Mouse (Mus musculus): ENCODE measurements around the gene Zfp213.
"Not testable (repeated sequence)": the region's sequence is repeated elsewhere in the genome, so short reads cannot be mapped to it uniquely, and the experiment has no call there.

Gene Zfp213

DNA sequence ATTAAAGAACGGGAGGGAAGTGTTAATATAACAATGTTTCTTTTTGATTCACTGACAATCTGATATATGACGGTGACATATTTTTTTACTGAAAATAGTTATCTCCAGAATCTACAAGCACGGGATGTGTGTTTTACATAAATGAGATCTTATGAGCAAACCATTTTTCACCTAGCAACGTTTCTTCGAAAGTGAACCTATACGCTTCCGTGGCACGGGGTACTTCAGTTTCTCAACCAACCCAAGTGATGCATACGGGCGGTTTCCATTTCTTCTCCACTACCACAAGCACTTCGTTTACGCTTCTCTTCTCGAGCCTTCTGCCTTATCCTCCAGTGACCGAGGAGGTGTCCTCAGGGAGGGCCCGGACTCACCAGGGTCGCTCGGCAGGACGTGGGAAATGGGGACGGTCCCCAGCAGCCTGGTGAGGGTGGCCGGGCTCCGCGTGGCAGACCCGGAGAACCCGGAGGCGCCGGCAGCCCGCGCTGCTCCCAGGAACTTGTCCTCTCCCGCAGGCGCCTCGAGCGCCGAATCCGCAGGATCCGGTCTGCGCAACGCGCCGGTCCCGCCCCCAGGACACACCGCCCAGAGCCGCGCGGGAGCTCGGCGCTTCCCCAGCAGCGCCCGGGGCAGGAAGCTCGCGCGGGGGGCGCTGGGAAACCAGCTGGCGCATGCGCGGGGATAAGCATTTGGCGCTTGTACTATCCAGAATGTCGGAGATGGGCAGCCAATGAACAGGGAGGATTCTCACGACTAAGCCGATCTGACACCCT, at the start of gene Zfp213:
Zfp213 (minus strand) TSS at position 644 of the 773 bp plus-strand sequence.
- peak; percentile 88 to 91 for DNase-seq

DNA sequence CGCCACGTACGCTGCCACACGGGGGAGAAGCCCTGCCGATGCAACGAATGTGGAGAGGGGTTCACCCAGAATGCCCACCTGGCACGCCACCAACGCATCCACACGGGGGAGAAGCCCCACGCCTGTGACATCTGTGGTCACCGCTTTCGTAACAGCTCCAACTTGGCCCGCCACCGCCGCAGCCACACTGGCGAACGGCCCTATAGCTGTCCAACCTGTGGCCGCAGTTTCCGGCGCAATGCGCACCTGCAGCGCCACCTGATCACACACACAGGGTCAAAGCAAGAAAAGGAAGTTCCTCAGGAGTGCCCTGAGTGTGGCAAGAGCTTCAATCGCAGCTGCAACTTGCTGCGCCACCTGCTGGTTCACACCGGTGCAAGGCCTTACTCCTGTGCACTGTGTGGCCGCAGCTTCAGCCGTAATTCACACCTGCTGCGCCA, 46.3 kb upstream of the Zfp213 start:
- peak; percentile 77 to 88 for DNase-seq

DNA sequence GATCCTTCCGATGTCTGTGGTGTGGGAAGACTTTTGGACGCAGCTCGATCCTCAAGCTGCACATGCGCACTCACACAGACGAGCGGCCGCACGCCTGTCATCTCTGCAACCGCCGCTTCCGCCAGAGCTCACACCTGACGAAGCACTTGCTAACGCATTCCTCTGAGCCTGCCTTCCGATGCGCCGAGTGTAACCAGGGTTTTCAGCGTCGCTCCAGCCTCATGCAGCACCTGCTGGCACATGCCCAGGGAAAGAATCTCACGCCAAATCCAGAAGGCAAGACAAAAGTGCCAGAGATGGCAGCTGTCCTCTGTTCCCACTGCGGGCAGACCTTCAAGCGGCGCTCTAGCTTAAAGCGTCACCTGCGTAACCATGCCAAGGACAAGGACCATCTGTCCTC, 45.6 kb upstream of the Zfp213 start:
- no peak for DNase-seq

DNA sequence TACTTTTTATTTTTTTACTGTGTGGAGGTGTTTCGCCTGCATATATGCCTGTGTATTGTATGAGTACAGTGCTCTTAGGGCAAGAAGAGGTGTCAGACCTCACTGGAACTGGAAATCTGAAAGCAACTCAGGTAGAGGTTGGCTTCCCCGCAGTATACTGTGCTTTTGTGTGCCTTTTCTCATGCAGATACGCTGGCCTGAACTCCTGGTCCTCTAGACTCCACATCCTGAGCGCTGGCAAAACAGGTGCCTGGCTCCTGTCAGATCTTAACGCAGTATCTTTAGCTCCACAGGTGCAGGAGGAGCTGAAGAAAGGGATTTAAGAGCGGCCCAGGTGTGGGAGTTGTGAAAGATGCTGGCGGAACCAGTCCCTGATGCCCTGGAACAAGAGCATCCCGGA, 41.2 kb upstream of the Zfp213 start:
- no peak for DNase-seq

DNA sequence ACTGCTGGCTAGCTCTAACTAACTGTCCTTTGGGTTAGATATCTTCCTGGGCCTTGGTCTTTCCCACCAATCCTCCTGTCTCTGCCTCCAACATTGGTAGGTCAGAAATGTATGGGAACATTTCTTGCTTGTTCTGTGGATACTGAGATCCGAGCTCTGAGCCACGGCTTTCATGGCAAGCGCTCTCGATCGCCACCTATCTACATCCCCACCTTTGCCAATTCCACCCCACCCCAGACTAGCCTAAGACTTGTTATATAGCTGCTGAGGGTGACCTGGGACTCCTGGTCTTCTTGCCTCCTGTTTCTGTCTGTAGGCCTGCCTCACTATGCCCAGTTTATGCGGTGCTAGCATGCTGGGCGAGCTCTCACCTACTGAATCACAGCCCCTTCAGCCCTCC, 40.4 kb upstream of the Zfp213 start:
- no peak for DNase-seq

DNA sequence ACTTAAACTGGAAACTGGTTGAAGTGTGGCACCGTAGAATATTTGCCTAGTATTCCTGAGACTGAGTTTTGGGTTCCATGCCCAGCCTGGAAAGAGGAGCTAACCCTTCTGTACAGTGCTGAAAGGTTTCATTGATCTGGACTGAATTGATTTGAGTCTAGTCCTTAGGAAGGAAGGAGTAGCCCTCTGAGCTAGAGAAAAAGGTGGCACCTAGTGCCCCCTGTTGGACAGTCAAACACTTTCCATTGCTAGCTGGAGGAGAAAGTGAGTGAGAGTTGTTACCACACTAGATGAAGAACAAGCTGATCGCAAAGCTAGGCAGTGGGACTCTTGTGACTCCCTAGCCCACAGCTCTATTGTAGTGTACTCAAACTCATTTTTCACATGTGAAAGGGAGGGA, 39.5 kb upstream of the Zfp213 start:
- no peak for DNase-seq

DNA sequence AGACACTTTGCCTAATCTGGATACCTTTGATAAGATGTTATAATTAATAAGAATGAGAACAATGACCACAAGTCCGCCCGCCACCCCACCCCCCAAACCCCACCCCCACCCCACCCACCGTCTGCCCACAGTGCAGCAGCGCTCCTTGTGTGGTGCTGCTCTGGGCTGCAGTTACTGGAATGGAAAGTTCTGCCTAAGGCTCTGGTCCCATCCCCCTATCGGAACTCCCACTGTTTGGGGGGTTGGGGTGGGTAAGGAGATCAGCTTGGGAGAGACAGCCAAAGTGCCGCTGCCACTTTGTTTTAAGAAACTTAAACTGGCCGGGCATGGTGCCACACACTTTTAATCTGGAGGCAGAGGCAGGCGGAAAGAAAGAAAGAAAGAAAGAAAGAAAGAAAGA, 39.0 kb upstream of the Zfp213 start:
- no peak for DNase-seq

DNA sequence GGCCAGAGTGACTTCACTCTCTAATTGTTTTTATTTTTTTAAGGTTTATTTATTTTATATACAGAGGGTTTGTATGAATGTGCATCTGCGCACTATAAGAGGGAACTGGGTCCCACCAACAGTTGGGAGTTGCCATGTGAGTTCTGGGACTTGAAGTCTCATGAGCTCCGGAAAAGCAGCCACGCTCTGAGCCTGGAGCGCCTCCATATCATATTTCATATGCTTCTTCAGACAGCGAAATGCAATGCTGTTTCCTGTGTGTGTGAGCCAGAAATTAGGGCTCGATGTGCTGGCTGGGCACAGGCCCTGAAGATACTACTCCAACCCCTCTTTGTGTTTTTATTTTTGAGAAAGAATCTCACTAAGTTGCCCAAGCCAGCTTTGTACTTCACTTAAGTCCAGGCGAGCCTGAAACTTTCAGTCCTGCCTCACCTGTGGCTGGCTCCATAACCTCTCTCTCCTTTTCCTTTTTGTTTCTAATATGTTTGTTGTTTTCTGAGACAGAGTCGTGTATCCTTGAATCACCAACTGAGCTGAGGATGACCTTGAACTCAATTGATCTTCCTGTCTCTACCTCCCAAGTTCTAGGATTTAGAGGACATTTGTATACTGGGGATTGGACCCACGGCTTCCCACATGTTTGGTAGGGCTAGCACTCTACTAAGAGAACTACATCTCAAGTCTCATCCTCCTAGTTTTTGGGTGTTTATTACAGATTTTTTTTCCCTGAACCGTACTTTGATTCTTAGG, 38.0 kb upstream of the Zfp213 start:
- DNase-seq = no peak

DNA sequence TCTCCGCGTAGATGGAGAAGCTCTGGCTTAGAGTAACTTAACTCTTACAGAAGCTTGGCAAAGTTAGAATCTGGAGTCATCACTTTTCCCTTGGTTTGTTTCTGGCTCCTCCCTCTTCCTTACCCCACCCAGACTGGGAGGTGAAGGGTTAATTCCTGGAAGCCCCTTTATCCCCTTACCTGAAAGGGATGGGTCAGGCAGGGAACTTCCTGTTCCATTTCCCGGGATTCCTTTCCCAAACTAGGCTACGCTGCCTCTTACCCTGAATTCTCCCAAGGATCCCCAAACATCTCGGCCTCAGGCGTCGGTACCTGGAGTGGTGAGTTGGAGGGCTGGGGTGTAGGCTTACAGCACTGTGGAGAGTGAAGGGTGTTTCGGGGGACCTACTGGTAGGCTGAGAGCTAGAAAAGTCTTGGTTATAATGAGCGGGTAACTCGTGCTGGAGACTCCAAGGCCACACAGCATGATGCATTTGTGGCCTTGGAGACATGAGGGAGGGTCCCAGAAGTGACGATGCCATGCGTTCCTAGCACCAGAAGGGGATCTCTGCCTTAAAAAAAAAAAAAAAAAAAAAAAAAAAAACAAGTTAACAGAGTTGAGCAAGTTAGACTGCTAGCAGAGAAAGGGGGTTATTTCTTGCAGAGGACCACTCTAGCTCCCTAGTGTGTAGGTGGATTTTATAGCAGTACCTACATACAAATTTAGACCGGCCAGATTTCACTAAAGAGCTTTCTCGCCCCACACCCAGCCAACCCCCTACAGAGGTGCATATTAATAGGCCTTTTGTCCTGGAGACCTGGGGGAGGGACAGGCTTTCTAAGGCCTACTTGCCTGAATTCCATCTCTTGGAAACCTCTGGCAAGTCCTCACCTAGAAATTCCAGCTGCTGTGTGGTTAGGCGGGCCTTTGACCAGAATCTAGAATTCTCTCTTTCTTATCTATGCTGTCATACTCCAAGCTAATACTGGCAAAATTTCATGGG, 36.9 kb upstream of the Zfp213 start, which contains the start of gene Zscan10:
Zscan10 (plus strand) TSS at position 216 of the 982 bp plus-strand sequence.
- no peak for DNase-seq

DNA sequence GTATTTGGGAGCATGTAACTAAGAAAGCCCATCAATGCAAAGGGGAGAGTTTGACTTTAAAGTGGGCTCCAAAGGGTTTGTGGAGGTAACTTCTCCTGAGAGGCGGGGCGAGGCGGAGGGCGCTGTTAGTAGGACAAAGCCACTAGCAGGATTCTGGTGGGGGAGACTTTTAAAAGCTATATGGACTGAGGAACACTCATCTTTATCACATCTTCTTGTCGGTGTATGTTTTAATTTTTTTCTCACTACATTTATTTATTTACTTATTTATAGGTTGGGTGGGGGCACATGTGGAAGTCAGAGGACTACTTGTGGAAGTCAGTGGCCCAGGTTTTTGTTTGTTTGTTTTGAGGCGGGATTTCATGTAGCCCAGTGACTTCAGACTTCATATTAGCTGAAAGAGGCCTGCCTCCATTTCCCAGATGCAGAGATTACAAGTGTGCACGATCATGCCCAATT, 35.6 kb upstream of the Zfp213 start:
- DNase-seq = no peak

DNA sequence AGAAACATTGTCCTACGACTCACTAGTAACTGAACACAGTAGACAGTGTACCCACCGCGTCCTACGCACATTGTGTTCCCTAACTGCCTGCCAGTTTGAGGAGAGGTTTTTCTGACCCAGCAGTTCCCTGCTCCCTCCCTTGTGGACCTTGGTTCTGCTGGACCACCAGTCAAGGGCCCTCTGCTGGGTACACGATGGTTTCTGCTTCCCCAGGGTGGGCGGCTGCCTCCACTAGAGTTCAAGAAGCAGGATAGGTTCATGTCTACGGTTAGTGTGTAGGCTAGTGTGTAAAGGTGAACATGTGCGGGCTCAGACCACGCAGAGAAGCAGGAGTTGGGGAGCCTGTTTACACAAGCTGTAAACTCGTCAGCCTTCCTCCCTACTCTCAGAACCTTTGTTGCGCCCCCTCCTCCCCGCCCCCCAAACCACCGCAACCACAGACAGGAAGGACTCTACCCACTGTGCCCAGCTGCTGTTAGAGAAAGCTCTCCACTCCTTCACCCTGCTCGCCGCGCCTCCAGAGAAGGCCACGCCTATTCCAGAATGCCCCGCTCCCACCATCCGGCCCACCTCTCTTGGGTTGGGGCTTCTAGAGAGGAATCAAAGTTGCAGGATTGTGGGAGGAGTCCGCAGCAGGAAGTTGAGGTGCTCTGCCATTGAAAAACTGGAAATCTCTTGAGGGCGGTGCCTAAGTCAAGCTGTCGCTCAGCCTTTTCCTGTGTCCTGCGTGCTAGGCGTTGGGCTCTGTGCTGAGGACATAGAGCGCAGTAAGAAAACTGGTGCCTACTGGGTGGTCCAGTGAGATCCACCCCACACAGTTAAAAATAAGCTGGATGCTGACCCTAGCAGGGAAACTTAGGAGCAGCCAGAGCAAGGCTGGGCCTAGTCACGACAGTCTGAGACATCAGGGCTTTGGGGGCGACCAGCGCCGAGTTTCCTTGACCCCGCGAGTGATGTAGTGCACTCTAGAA, 34.8 kb upstream of the Zfp213 start, which contains the start of gene Zfp13:
Zfp13 (minus strand) TSS at position 906 of the 971 bp plus-strand sequence.
- peak; percentile 69 to 75 for DNase-seq

DNA sequence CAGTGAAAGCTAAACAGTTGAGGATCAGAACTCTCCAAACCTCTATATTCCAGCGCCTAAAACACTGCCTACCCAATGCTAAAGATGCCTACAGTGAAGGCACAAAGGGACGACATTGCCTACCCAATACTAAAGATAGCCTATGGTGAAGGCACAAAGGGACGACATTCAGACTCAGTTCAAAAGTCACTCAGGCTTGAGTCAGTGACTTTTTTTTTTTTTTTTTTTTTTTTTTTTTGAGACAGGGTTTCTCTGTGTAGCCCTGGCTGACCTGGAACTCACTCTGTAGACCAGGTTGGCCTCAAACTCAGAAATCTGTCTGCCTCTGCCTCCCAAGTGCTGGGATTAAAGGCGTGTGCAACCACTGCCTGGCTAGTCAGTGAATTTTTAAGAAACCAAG, 31.1 kb upstream of the Zfp213 start:
- not testable (repeated sequence) for DNase-seq

DNA sequence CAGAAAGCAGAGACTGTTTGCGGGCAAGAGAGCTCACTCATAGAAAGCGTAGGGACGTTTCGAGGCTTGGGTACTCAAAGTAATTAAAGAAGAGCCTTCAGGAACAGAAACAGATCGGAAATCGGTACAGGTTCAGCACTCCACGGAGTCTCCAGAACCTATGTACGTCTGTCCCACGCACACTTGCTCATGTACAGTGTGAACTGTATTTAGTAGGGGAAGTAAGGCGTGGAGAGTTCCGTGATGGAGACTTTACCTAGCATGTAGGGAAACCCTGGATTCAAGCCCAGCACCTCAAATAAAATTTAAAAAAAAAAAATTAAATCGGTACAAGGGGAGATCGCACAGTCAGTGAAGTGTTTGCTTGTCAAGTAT, 28.9 kb upstream of the Zfp213 start:
- DNase-seq = no peak

DNA sequence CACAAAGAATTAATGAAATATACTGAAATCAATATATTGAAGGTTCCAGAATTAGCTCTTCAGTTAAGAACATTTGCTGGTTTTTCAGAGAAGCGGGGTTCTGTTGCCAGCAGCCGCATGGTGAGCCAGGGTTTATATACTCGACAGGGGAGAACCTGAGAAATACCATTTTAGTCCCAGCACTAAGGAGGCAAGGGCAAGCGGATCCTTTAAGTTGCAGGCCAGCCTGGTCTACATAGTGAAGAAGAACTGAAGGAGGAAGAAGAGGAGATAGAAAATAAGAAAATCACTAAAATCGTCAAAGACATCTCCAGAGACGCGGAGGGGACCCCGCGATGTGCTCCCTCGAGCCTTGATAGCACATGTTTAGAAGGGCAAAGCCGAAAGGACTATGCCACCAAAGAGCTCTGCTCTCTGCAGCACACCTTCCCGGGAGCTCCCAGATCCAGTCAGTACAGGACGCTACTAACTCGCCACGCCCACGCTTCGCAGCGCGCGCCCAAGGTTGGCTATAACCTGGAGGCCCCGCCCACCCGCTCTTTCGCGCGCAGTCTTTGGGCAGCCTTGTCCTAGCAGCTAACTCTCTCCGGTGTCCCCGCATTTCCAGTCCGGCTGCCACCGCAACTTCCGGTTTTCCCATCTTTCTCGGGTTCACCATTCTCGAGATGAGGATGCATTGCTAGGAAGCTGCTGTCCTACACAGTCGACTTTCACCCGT, 28.3 kb upstream of the Zfp213 start:
- DNase-seq = peak; percentile 70 to 84

DNA sequence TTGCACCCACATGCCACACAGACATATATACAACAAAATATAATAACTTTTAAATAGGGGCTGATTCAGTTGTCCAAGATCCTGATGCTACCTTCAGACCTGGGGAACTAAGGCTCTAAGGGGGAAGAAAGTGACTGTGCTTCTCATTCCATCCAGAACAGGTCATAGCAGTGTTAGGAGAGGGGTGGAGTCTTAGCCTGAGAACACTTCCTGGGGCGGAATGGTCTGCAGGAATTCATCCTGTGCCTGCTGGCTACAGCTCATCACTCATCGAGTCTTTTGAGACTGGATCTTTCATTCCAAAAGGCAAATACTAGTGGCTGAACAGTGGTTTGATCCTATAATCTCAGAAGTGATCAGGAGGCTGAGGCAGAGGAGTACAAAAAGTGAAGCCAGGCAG, 23.2 kb upstream of the Zfp213 start:
- DNase-seq = no peak

DNA sequence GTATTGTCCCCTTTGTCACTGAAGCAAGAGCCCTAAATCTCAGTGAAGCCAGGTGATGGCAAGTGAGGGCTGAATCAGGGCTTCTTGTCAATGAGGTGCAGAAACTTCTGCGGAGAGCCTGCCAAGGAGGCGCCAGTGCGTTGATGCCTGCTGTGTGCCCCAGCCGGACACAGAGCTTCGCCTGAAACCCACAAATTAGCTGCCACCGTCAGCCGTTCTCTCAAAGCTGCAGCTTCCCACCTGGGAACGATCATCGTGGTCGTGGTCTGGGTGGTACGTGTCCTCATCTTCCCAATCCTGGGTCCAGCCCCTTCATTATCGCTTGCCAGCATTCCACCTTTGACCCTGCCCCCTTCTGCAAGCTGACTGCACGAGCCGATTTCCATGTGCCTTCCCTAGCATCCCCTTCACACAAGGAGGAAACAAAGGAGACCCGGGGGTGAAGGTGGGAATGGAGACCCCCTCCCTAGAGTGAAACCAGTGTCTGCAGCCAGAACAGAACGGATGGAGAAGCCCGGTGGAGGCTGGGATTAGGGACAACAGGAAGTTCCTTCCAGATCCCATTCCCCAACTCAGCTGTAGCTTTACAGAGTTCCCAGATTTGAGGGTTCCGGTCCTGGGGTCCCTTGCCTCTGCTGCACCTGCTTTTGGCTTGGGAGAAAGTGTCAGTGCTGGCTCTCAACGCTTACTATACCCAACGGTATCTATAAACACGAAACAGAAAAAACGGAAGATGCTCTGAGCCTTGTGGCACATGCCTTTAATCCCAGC, 21.9 kb upstream of the Zfp213 start:
- no peak for DNase-seq

DNA sequence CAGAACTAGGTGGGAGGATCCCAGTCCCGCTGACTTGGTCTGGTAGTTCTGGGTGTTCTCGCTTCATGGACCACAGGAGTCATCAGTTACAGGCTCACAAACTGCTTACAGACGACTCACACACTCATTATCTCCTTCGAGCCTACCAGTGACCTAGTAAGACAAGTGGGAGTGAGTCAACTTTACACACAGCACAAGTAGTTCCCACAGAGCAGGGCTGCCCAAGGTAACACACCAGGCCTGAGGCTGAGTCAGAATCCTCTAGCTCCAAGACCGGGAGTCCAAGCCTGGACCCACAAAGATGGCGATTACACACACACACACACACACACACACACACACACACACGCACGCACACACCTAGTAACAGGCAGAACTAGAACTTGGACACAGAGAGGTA, 20.7 kb upstream of the Zfp213 start:
- no peak for DNase-seq

DNA sequence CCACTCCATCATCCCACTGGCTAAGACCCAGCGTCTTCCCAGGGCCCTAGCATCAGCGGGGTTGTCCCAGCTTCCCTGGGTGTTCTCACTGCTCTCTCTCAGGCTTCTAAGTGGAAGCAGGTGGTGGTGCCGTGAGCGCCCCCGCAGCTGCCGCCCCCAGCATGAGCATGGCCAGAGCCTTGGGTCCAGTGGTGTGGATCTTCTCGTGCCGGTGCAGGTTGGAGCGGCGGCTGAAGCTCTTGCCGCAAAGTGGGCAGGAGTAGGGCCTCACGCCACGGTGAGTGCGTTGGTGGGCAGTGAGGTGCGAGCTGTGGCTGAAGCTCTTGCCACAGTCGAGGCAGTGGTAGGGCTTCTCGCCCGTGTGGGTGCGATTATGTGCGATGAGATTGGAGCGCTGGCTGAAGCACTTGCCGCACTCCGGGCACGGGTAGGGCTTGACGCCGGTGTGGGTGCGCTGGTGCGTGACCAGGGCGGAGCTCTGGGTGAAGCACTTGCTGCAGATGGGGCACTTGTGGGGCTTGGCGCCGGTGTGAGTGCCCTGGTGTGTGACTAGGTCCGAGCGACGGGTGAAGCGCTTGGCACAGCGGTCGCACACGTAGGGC, 12.0 kb upstream of the Zfp213 start:
- DNase-seq = no peak

DNA sequence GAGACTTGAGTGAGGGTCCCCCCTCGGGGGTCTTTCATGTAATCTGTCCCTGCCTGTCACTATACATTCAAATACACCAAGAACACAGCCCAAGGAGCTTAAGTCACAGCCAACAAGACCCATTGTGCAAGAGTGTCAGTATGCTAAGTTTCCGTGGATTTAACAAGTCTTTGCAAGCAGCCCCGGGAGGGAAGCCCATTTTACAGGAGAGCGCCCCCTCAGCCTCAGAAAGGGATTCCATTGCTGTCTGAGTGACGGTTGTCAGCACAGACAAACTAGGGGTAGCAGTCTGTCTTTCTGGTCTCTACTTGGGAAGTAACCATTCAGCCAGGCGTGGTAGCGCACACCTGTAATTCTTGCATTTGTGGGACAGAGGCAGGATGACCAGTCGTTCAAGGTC, 10.1 kb upstream of the Zfp213 start:
- DNase-seq = no peak

DNA sequence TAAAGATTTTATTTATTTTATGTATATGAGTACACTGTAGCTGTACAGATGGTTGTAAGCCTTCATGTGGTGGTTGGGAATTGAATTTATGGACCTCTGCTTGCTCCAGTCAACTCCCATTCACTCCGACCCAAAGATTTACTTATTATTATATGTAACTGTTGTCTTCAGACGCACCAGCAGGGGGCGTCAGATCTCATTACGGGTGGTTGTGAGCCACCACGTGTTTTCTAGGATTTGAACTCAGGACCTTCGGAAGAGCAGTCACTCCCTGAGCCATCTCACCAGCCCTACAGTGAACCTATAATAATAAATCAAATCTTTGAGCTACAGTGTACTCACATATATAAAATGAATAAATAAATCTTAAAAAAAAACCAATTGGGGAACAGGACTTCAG, 8.0 kb upstream of the Zfp213 start:
- no peak for DNase-seq

All from spleen, adult 18-20 months (tissue).